Mouse (Mus musculus) cerebellum, adult 11-12 months (tissue): ENCODE results near the gene Zfp809.
"Not testable (repeated sequence)": the region's sequence is repeated elsewhere in the genome, so short reads cannot be mapped to it uniquely, and the experiment has no call there.

Experiments
- DNase-seq: peaks from one replicate; pipeline ENCODE4 v3.0.0; 2022

The Zfp809 gene

DNA sequence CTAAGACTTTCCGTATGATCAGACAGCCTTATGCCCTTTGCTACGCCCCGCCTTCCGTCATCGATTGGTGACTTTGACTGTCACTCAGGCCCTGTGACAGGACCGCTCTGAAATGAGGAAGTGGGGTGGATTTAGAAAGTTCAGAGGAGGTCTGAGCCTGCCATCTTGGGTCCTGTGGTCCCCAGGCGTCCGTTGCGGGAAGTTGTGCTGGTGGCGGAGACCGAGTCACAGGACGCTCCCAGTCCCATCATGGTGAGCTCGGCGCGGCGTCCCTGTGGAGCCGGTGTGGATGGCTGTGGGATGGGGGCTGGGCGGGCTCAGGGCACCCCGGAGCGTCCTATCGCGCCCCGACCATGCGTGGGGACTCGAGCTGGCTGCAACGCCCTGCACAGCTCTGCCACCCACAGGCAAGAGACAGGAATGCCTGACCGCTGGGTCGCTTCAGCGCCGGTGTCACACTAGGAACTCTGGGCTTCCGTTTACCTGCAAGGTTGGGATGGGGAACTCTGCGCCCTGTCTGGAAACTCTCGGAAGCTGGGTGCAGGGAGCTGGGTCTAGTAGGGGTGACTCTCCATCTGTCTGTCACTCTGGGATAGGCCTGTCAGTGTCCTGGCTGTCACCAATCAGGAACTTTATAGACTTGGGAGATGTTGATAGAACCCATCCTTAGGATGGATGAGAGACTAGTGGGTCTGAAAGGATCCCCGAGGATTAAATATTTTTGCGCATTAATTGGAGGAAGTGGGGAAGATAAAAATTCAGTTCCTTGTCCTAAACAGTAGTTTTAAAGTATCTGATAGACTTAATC is at the start of gene Zfp809:
Zfp809 (plus strand) TSS at position 134 of the 808 bp plus-strand sequence.
- DNase-seq: peak; percentile 97

DNA sequence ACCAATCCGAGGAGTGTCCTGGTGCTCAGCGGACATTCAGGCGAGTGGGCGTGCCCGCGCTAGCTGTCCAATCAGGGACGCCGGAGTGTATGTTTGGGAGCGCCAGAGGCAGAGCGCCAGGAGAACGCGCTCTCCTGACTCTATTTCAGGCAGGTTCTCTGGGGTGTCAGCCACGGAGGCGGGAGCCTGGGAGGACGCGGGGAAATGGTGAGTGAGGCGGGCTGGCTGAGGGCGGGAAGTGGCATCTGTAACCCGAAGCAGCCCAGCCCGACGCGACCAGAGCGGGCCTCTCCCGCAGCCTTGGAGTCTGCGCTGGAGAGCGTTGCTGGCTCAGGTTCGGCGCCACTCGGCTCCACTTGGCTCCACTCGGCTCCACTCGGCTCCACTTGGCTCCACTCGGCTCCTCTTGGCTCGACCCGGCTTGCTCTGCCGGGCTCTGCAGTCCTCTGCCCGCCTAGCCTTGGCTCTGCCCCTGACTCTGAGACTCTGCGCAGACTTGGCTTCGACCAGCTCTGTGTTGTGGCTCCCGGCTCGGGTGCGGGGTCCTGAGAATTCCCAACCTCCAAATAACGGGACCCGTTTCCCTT is 37.4 kb upstream of the Zfp809 start, which contains the start of gene Zfp872:
Zfp872 (plus strand) TSS at position 66 of the 587 bp plus-strand sequence.
- DNase-seq: peak; percentile 83

DNA sequence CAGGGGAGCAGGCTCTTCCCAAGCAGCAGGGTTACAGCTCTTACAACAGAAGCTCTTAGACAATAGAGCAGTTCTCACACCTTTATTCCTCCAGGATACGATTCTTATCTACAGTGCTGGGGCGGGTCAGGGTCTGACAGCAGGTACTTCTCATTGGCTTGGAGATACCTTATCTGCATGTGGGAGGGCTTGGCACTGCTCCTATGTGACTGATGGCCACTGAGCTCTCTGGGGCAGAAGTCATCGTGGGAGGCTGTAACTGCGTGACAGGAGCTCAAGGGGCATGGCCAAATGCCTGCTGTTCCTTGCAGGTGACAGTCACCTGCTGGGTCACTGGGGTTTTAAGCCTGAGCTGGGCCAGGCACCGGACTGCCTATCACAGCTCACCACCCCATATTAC is 29.1 kb upstream of the Zfp809 start:
- DNase-seq: no peak

DNA sequence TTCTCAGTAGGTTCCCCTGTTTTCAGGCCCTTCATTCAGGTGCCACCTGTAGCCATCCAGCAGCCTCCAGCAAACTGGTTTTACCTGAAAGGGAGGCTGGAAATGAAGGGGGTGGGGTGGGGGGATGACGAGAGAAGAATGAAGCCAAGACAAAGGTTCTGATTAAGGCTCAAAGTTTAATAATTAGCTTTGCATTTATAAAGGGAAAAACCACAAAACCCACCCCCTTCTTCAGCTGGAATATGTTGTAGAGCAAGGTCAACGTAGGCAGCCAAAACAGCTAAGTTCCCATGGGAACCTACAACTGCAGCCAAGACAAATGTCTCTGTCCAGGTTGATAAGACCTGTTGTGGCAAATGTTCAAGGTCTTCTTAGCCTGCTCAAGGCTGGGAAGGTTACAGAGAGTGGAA is 11.7 kb upstream of the Zfp809 start:
- no peak for DNase-seq

DNA sequence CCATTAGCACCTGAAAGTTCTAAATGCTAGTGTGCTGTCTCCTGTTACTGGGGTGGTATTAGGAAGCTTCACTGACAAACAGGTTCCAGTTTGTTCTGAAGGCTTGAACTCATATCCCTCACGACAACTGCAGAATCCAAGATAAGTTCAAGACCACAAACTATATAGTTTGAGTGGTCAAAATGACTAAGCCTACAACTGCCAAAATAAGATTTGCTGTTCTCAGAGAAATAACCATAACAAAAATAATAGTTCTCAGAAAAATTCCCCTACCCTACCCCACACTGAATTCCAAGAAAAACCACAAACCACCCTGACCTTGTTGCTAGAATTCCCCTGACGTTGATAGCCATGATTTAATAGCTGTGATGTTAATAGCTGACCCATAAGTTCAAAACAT is 11.0 kb upstream of the Zfp809 start:
- DNase-seq: no peak

DNA sequence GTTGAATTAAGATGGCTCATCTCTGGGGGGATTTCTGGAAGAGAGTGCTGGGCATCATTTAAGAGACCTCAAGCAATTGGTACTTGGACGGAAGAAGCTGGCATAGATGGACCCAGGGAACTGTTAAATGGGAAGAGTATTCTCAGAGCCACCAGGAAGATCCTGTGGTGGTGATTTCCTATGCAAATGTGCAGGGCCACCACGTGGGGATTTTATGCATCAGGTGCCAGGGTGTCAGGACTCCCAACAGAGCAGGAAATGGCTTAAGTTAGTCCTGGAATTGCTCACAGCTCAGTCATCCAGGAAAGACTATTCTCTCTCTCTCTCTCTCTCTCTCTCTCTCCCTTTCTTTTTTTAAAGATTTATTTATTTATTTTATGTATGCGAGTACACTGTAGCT is 8.8 kb upstream of the Zfp809 start:
- DNase-seq: no peak

DNA sequence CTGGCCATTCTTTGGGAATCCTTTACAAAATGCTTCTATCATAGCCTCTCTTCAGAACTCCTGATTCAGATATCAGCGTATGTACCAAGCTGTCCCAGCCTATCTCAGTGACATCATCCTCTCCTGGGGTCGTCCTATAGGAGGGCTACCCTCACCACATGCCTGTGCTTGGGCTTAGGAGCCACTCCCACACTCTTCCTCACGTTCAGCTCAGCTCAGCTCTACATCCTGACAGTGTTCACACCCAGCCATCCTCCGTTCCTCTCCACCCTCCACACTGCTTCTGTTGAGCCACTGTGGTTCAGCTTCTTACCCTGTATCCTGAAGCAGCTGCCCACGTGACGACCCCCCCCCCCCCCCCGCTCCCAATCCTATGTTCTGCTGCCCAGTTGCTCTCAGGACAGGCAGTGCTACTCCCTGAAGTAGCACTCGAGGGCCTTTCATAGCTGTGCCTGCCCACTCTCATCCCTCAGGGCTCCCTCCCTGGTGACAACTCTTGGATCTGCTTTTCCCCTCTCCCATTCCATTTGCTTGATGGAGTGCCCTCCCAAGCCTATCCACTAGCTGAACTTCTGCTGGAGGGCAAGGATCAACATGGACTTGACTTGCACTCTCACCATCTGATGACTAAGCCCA is 7.5 kb upstream of the Zfp809 start:
- no peak for DNase-seq

DNA sequence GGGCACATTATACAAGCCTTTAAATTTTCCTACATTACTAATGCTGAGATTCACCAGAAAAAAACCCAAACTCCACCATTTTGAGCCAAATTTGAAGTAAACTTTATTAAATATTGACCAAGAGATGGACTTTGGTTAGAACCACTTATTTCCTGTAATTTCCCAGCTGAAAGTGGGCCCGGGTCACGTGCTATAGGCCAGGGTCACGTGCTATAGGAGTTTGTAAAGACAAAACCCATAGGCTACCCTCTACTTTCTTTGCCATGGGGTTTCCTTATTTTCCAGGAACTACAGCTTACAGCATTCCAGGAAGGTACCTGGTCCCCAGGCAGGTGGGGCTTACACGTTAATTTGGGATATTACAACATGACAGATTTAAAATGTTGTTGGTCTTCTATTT is 1.4 kb upstream of the Zfp809 start:
- DNase-seq: no peak

DNA sequence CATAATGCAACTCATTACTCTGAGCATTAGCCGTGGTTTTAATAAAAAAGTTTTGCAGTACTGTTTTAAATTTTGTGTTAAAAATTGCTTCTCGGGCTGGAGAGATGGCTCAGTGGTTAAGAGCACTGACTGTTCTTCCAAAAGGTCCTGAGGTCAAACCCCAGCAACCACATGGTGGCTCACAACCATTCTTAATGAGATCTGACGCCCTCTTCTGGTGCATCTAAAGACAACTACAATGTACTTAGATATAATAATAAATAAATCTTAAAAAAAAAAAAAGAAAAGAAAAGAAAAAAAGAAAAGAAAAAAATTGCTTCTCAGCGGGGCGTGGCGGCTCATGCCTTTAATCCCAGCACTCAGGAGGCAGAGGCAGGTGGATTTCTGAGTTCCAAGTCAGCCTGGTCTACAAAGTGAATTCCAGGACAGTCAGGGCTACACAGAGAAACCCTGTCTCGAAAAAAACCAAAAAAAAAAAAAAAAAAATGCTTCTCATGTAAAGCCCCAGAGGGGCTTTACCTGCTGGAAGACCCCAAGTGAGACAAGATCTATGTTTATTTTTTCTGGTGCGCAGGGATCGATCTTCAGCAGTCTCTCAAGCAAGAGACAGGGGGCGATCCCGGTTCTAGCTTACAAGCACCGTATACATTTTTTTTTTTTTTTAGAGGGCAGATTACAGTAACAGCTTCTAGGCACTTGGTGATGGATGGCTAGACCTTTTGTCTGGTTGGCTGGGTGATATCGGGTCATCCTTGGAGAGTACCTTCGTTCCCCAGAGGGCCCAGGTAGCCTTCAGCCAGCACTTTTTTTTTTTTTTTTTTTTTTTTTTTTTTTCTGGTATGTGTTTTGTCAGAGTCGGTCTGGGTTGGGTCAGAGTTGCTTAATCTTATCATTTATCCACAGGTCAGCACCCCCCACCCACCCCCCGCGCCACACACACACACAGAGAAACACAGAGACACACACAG is 694 bp upstream of the Zfp809 start:
- peak; percentile 37 for DNase-seq

DNA sequence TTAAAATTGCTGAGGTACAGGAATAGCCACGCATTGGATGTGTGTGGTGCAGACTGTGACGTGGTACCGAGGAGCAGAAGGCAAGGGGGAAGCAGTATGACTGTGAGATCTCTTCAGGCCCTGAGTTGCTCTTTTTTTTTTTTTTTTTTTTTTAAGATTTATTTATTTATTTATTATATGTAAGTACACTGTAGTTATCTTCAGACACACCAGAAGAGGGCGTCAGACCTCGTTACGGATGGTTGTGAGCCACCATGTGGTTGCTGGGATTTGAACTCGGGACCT is 817 bp downstream of the Zfp809 start:
- DNase-seq: not testable (repeated sequence)

DNA sequence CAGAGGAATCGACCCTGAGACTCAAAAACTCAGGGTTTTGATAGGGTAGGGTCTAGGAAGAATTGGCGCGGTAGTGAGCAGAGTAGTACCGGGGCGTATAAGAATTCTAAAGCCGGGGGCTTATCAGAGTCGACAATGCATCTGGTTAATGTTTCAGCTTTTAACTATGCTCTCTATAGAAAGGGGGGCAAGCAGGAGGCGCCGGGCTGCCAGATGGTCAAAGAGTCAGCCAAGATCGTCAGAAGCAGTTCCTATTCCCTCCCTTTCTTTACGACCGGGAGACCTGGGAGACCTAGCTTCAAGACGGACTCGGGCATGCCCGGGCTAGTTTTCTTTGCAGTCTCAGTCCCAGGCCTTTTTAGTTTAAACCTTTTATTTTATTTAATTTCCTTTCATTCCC is 1.3 kb downstream of the Zfp809 start:
- DNase-seq: peak; percentile 53

DNA sequence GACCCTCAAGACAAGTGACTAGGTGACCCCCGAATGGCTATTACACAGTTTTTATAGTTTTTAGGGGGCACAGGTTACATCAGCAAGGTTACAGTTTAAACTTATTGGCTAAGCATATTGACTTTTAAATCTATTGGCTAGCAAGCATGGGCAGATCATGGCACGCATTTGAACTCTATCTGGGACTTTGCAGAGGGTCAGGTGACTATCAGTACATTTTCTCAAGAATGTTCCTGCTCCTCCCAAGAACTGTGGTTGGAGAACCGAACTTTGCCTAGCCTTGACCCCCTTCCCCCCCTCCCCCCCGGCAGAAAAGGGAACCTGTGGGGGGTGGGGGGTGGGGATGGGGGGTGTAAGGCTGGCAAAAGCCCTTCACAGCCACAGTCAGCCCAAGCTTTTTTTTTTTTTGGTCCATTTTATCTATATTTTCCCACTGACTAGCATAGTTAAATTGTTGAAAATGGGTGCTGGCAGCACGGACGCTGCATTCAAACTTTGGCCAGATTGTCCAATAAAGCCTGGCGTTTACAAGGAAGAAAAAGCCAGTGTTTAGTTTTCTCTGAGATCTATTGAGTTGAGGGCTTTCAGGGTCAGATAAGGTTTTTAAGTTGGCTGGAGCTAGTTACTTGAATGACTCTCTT is 4.0 kb downstream of the Zfp809 start:
- DNase-seq: no peak

DNA sequence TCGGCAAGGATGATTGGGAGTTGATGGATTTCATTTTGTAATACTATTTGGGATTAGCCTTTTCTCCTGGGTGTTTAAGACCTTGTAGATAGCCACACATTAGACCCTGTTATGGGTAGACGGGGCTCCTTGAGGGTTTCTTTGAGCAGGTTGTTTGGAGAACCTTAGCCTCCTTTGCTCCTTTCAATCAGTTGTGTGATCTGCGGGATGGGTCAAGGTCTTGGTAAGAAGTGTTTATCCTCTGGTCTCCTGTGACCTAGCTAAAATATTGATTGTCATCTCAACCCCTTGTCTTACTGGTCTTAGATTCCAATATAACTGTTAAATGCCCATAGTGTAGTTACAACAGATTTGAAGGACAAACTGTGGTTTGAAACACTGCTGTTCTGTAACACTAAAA is 4.5 kb downstream of the Zfp809 start:
- no peak for DNase-seq

DNA sequence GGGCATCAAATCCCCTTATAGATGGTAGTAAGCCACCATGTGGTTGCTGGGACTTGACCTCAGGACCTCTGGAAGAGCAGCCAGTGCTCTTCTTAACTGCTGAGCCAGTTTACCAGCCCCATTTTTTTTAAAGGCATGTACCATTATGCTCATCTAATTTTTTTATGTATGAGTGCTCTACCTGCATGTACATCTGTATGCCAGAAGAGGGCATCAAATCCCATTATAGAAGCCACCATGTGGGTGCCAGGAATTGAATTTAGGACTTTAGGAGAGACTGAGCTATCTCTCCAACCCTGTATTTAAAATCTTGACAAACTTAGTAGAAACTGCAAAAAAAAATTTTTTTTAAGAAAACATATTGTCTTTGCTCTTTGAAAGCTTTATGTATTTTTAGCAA is 5.0 kb downstream of the Zfp809 start:
- DNase-seq: no peak

DNA sequence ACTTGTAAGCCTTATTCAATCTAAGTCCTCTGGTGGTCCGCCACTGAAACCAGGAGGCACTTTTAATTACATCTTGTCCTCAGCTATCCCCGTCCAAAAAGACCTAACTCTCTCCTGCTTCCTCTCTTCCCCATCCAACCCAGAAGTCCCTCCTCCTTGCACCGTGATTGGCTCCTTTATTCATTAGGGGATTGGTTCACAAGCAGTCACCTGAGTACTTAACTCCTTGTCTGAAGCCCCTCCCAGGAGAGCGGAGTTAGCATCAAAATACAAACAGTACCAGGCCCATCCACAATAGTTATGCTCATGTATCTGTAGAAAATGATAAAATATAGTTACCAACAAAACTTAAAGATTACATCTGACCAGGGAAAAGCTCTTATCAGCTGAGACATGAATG is 14.5 kb downstream of the Zfp809 start:
- DNase-seq: no peak

DNA sequence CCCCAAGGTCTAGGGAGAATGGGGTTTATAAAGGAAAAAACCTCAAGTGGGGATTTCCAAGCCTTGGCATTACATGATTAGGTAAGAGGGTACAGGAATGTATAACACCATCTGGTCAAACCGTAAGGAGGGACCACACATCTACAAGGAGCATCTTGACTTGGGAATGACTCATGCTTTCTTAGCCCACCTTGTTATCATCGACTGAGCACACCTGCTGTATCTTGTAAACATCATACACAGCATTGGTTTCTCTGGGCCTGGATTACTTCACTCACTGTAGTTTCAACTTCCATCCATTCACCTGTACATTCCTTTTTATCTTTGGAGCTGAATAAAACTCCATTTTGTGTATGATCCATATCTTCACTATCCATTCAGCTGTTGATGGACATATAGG is 18.7 kb downstream of the Zfp809 start:
- DNase-seq: no peak

DNA sequence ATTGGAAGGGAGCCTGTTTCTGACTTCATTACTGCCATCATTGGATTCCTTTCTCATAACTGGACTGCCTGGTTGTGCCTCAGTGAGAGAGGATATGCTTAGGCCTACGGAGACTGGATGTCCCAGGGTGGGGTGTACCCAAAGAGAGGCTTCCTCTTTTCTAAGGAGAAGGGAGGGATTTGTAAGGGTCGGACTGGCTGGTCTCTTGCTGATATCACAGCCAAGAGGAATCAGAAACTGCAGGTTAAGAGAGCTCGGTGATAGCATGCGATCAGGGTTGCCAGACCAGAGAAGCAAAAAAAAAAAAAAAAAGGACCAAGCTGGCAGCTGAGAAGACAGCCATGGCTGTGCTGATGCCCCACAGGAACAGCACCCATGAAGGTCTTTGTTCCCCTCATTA is 31.1 kb downstream of the Zfp809 start:
- no peak for DNase-seq

DNA sequence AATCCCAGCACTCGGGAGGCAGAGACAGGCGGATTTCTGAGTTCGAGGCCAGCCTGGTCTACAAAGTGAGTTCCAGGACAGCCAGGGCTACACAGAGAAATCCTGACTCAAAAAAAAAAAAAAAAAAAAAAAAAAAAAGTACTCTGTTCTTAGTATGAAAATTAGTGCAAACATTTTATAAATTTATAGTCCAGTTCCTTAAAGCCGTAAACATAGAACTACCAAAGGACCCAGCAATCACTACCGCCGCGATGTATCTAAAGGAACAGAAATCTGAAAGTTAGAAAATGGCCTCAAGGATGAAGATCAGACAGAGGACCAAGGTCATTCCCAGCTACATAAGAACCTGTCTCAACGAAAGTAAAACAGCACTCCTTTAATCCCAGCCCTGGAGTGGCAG is 33.3 kb downstream of the Zfp809 start:
- DNase-seq: no peak

DNA sequence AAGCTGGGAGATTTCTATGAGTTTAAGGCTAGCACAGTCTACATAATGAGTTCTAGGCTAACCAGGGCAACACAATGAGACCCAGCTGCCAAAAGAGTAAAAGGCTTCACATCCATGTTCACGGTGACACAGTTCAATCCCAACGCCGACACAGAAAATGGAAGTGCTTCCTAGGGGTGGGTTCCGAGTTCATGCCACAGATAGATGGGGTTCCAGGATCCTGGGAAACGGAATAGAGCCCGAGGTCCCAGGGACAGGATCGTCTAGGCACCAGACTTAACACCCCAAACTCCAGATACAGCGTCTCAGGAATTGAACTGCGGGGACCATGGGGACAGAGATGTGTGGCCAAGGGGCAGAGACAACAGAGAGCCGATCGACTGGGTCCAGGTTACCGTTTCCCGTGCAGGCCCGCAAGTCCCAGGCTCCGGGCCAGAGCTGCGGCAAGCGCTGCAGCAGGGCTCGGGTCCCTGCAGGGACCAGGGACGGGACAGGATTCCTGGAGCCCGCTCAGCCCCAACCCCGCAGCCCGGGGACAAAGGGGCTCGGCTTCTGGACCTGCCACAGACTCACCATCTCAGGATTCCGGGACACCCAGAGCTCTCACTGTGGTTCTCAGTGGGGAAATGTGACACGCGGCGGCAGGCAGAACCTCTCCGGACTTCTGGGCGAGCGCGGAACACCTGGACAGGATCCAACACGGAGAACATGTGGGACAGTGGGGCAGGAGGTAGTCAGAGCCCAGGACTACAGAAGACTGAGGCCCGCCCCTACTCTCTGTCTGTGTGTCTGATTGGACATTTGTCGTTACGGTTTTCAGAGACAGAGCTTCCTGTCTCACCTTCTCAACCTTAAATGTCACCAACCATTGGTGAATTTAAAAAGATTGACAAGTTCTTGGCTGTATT is 33.9 kb downstream of the Zfp809 start, which contains the start of gene Zfp599:
Zfp599 (minus strand) TSS at position 712 of the 908 bp plus-strand sequence.
- peak; percentile 82 for DNase-seq

DNA sequence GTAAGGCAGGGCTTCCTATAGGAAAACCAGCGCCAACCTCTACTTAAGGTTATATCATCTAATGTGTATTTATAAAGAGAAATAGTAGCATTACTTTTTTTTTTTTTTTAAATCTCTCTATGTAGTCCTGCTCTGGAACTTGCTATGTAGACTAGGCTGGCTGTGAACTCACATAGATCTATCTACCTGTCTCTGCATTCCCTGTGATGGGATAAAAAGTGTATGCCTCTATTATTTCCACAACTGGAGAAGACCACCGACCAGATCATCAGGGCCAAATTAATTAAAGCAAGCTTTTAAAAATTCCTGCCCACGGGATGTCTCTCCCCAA is 34.5 kb downstream of the Zfp809 start:
- DNase-seq: no peak

DNA sequence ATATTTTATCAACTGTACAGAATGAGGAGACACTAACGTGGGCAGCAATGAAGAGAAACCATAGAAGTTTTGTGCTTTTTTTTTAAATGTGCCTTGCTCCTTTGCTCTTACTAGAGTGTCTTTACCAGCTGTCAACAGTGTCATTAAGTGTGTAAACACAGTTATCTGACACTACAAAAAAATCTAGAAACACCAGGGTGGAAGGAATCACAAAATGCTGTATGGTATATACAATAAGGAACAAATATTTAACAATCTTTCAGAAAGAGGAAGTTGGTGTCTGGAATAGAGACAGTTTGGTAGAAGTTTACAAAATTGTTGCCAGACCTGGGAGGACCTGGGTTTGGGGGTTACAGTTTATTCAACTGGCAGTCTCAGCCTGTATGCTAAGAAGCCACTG is 36.1 kb downstream of the Zfp809 start:
- no peak for DNase-seq

DNA sequence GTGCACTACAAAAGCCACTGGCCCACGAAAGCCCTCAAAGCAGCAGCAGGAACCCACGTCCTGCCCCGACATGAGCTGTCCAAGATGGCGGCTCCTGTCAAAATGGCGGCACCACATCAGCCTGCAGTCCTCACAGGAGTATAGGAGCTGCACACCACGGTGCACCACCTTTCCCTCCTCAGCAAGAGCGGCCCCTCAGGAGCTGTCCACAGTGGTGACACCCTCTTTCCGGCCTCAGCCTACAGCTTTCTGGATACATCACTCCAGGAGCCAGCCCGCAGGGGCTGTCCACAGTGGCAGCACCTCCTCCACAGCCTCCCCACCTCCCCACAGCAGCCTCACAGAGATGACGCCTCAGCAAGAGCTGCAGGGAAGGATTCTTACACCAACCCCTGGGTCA is 37.1 kb downstream of the Zfp809 start:
- no peak for DNase-seq
